12 mouse cellular contexts compared by ENCODE assay signal in genomic region chr6:65024668-65025067, GRCm38 (mm10).
"Had no signal": no experiment of that assay in that cellular context is flagged by ENCODE, and none has a peak within 500 bp of the region (broad histone marks: within the 10 kb centered on the region; RNA-seq: fewer than 3 reads in every experiment).

No protein-coding gene starts in this region.

- H3K27ac ChIP-seq: left cerebral cortex, adult 2 months; liver, embryonic 13.5 days; stomach, postnatal 0 days had no signal

- H3K27me3 ChIP-seq: liver, embryonic 13.5 days had no signal

- H3K4me1 ChIP-seq: liver, embryonic 13.5 days had no signal

- H3K9ac ChIP-seq: liver, embryonic 13.5 days had no signal

- H3K4me3 ChIP-seq: left cerebral cortex, adult 2 months; liver, embryonic 13.5 days had no signal

- H3K36me3 ChIP-seq: liver, embryonic 13.5 days had no signal

- DNase-seq: kidney, adult 9 months; layer of hippocampus, postnatal 36 days; liver, embryonic 13.5 days; lung, adult 2 months; lung, postnatal 14 days; lung, postnatal 4 days; midbrain, embryonic 14.5 days; thymus, adult 2 months; thymus, postnatal 14 days; thymus, postnatal 4 days had no signal
